Mouse (Mus musculus): ENCODE results near the gene Nat8f4.

- no peak for TF ChIP-seq CTCF (IDR thresholded peaks at IDR 0.05; ENCODE audit: low read depth)
- no peak for TF ChIP-seq EP300 (optimal IDR thresholded peaks at IDR 0.05)
Observed at GRCm38 (mm10) chr6:85863840-85864239, 40.8 kb downstream of the Nat8f4 start.

All from stomach, postnatal 0 days (tissue).